Mouse (Mus musculus): ENCODE results near the gene Cuedc1. TPM values are rescaled to one million over a fixed set of nuclear protein-coding genes. Genes with fewer than 3 reads are reported as not detected.

Gene Cuedc1
- total and polyA plus RNA-seq, 3 experiments = 1.0 to 4.8 TPM; not detected in 1

DNA sequence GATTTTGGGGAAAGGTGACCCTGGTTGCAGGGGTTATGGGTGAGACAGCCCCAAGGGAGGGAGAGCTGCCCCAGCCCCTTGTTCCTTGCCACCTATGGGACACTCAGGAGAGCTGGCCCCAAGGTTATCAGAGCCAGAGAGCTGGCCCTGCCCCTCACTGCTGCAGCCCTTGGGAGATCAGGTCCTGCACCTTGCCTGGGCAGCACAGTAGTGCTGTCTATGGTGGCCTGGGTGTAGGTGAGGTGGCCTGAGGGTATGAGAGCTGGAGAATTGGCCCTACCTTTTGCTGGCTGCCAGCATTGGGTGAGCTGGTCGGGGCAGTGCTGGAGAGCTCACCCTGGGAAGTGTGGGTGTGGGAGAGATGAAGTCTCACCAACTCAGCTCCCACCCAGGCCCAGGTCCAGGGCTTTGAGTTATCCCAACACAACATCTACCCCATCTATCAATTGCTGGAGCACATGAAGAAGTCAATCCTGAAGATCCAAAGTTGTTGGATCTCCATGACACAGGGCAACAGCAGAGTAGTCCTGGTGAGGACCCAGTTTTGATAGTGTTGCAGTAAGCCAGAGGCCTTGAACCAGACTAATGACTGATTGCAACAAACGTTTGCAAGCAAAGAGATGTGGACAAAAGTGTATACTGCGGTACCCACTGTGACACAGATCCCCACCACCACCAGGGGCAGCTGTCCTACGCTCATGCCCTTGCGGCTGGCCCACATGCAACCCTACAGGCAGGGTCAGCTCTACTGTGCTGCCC lies 114.1 kb downstream of the Cuedc1 start:
- H3K79me2 ChIP-seq (ENCODE audit: control insufficient read depth, insufficient read depth, low read length, poor library complexity) = peaks cover 5% of the 10 kb centered on the region
- no peak overlapping the region for H3K9ac ChIP-seq (ENCODE audit: control insufficient read depth, low read depth, low read length, poor library complexity, severe bottlenecking)
- no peaks in the 10 kb centered on the region for H3K9me3 ChIP-seq (replicated peaks; ENCODE audit: insufficient read depth, low read length)
- H3K27ac ChIP-seq (ENCODE audit: control insufficient read depth, low read depth, low read length) = no peak overlapping the region
- H3K36me3 ChIP-seq (ENCODE audit: control insufficient read depth in 1 of 2, insufficient read depth in 2 of 2, low read length in 2 of 2) = peaks cover 4 to 6% of the 10 kb centered on the region in 2 experiments
- TF ChIP-seq POLR2AphosphoS2 (IDR thresholded peaks at IDR 0.05; ENCODE audit: low read length) (peak; percentile 74; the same call in 1 of the 2 replicates), ELF1 (IDR thresholded peaks at IDR 0.05; ENCODE audit: low read depth, low read length) (no peak), GATA1 (IDR thresholded peaks at IDR 0.05; ENCODE audit: low read depth, low read length) (no peak), GABPA (IDR thresholded peaks at IDR 0.05; ENCODE audit: low read depth, low read length) (no peak), KAT2A (conservative IDR thresholded peaks at IDR 0.05; ENCODE audit: low read depth, low read length) (no peak), POLR2A (IDR thresholded peaks at IDR 0.05; ENCODE audit: control insufficient read depth in 1 of 2, insufficient read depth in 1 of 2, low read depth in 1 of 2, low read length in 2 of 2, poor library complexity in 1 of 2) (peak in 1 of 2 experiments; percentile 31; a peak in 1 of 4 replicates)
- H3K4me1 ChIP-seq (ENCODE audit: control insufficient read depth in 1 of 2, insufficient read depth in 2 of 2, low read length in 2 of 2) = no peaks in the 10 kb centered on the region
- H3K27me3 ChIP-seq (ENCODE audit: control insufficient read depth in 1 of 2, insufficient read depth in 2 of 2, low read length in 2 of 2) = peaks cover 0 to 2% of the 10 kb centered on the region in 2 experiments; a peak in 1 of 4 replicates
- no peak overlapping the region for H3K4me3 ChIP-seq (ENCODE audit: control insufficient read depth in 1 of 2, insufficient read depth in 1 of 2, low read depth in 2 of 2, low read length in 2 of 2)
- DNase-seq (ENCODE audit: low read depth, low spot score) = no peak

DNA sequence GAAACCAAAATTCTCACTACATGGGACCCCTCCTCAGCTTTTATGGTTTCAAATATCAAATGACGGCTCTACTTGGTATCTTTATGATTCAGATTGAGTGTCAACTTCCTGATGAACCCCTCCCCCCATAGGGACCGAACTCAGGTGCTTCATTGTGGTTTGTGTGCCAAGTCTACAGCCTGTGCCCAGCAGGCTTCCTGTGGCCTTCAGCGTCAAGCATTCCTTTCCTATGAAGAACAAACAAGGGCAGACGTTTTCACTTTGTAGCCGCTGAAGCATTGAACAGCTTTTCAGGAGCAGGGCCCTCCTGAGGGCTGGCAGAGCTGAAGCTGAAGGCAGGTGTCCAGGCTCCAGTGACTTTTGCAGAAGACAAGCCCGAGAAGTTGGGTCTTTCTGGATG lies 115.9 kb downstream of the Cuedc1 start:
- Histone ChIP-seq H3K36me3 (ENCODE audit: control insufficient read depth in 1 of 2, insufficient read depth in 2 of 2, low read length in 2 of 2) (peaks cover 0 to 6% of the 10 kb centered on the region in 2 experiments; a peak in 2 of 4 replicates), H3K9ac (ENCODE audit: control insufficient read depth, low read depth, low read length, poor library complexity, severe bottlenecking) (no peak overlapping the region), H3K4me3 (ENCODE audit: control insufficient read depth in 1 of 2, insufficient read depth in 1 of 2, low read depth in 2 of 2, low read length in 2 of 2) (no peak overlapping the region), H3K4me1 (ENCODE audit: control insufficient read depth in 1 of 2, insufficient read depth in 2 of 2, low read length in 2 of 2) (no peaks in the 10 kb centered on the region), H3K27me3 (ENCODE audit: control insufficient read depth in 1 of 2, insufficient read depth in 2 of 2, low read length in 2 of 2) (peaks cover 0 to 2% of the 10 kb centered on the region in 2 experiments; a peak in 2 of 4 replicates), H3K27ac (ENCODE audit: control insufficient read depth, low read depth, low read length) (no peak overlapping the region), H3K9me3 (replicated peaks; ENCODE audit: insufficient read depth, low read length) (no peaks in the 10 kb centered on the region), H3K79me2 (ENCODE audit: control insufficient read depth, insufficient read depth, low read length, poor library complexity) (no peaks in the 10 kb centered on the region)
- TF ChIP-seq UBTF (IDR thresholded peaks at IDR 0.05; ENCODE audit: borderline replicate concordance, insufficient read depth, low read depth, low read length) (no peak), CHD2 (IDR thresholded peaks at IDR 0.05; ENCODE audit: low read length) (no peak), USF1 (IDR thresholded peaks at IDR 0.05; ENCODE audit: low read depth, low read length) (no peak)
- DNase-seq (ENCODE audit: low read depth, low spot score) = no peak

DNA sequence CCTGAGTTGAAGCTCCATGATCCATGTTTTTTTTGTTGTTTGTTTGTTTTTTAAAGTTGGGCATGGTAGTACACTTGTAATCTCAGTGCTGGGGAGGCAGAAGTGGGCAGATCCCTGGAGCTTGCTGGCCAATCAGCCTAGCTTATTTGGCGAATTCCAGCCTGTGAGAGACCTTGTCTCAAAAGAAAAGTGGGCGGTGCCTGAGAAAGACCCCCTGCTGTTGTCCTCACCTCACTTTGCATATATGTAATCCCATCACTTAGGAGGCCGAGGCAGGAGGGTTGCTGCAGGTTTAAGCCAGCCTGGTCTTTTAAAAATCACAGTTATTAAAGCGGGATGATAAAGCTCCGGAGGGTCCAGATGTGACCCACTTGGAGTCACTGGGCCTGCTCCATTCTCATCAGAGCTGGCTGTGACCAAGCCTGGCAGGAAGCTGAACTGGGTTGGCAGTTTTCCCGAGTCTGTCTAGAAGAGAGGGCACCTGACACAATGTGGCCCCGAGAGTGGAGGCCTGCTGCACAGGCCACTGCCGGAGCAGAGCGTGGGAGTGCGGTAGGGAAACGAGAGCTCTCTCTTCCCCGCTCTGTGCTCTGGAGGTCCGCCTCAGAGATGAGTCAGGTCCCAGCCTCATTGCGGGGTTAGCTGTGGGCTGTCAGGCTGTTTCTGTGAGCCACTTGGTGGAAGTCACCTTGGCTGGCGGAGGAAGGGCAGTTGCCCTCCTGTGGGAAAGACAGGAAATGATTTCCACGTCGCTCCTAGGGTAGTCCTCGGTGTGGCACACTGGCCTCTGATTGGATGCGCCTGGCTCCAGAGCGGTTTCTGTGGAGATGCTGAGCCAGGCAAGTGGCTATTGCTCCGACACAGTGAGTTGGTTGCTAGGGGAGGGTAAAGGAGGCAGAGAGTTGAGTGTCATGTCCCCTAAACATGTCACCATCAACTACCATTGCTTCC lies 117.3 kb downstream of the Cuedc1 start:
- no peaks in the 10 kb centered on the region for H3K79me2 ChIP-seq (ENCODE audit: control insufficient read depth, insufficient read depth, low read length, poor library complexity)
- DNase-seq (ENCODE audit: low read depth, low spot score) = no peak
- TF ChIP-seq EP300 (IDR thresholded peaks at IDR 0.05; ENCODE audit: low read depth in 1 of 2, low read length in 2 of 2) = no peak
- no peak for TF ChIP-seq MYC (IDR thresholded peaks at IDR 0.05; ENCODE audit: low read depth, low read length)
- TF ChIP-seq ZKSCAN1 (IDR thresholded peaks at IDR 0.05; ENCODE audit: low read depth, low read length) = no peak
- TF ChIP-seq KAT2A (conservative IDR thresholded peaks at IDR 0.05; ENCODE audit: low read depth, low read length) = no peak
- TF ChIP-seq JUND (IDR thresholded peaks at IDR 0.05; ENCODE audit: low read depth, low read length) = no peak
- no peak for TF ChIP-seq POLR2A (IDR thresholded peaks at IDR 0.05; ENCODE audit: control insufficient read depth in 1 of 2, insufficient read depth in 1 of 2, low read depth in 1 of 2, low read length in 2 of 2, poor library complexity in 1 of 2)
- no peak for TF ChIP-seq MAZ (IDR thresholded peaks at IDR 0.05; ENCODE audit: low read depth, low read length)
- no peak for TF ChIP-seq SIN3A (IDR thresholded peaks at IDR 0.05; ENCODE audit: low read length)
- no peak for TF ChIP-seq TAL1 (IDR thresholded peaks at IDR 0.05; ENCODE audit: low read length)
- TF ChIP-seq NELFE (IDR thresholded peaks at IDR 0.05; ENCODE audit: low read depth, low read length) = no peak
- TF ChIP-seq BHLHE40 (IDR thresholded peaks at IDR 0.05; ENCODE audit: borderline replicate concordance, low read depth, low read length) = no peak
- TF ChIP-seq UBTF (IDR thresholded peaks at IDR 0.05; ENCODE audit: borderline replicate concordance, insufficient read depth, low read depth, low read length) = no peak
- TF ChIP-seq CTCF (IDR thresholded peaks at IDR 0.05 in 2 of 3, conservative IDR thresholded peaks at IDR 0.05 in 1 of 3; ENCODE audit: control insufficient read depth in 1 of 3, insufficient read depth in 1 of 3, low read depth in 2 of 3, low read length in 3 of 3, poor library complexity in 1 of 3, severe bottlenecking in 1 of 3) = no peak
- no peak for TF ChIP-seq ETS1 (IDR thresholded peaks at IDR 0.05; ENCODE audit: low read depth, low read length)
- no peak for TF ChIP-seq MAFK (IDR thresholded peaks at IDR 0.05; ENCODE audit: borderline replicate concordance, low read depth, low read length)

More for the DNA sequence above, 117.3 kb downstream of the Cuedc1 start:
- H3K27ac ChIP-seq (ENCODE audit: control insufficient read depth, low read depth, low read length) = no peak overlapping the region
- H3K9ac ChIP-seq (ENCODE audit: control insufficient read depth, low read depth, low read length, poor library complexity, severe bottlenecking) = no peak overlapping the region
- H3K36me3 ChIP-seq (ENCODE audit: control insufficient read depth in 1 of 2, insufficient read depth in 2 of 2, low read length in 2 of 2) = peaks cover 0 to 2% of the 10 kb centered on the region in 2 experiments; a peak in 1 of 4 replicates
- H3K27me3 ChIP-seq (ENCODE audit: control insufficient read depth in 1 of 2, insufficient read depth in 2 of 2, low read length in 2 of 2) = peaks cover 6 to 8% of the 10 kb centered on the region in 2 experiments; a peak in 3 of 4 replicates
- H3K4me3 ChIP-seq (ENCODE audit: control insufficient read depth in 1 of 2, insufficient read depth in 1 of 2, low read depth in 2 of 2, low read length in 2 of 2) = no peak overlapping the region
- no peaks in the 10 kb centered on the region for H3K9me3 ChIP-seq (replicated peaks; ENCODE audit: insufficient read depth, low read length)
- H3K4me1 ChIP-seq (ENCODE audit: control insufficient read depth in 1 of 2, insufficient read depth in 2 of 2, low read length in 2 of 2) = no peaks in the 10 kb centered on the region

All from MEL (cell line).